Mouse (Mus musculus) adrenal gland, adult 18-20 months (tissue): ENCODE results near the gene Smarca4. TPM values are rescaled to one million over a fixed set of nuclear protein-coding genes. Genes with fewer than 3 reads are reported as not detected.
"Not testable (repeated sequence)": the region's sequence is repeated elsewhere in the genome, so short reads cannot be mapped to it uniquely, and the experiment has no call there.

Source experiments
- DNase-seq, 2 experiments: peaks; one replicate each; pipeline ENCODE4 v3.0.0; 2021 to 2022; ENCODE audit warnings: low spot score in 2 of 2
- long read RNA-seq, 2 experiments: library from polyadenylated mRNA; stranded (forward); transcript quantifications; one replicate each; pipeline ENCODE4 v2.0.0; 2021
- total RNA-seq, 2 experiments: library from RNA; stranded (reverse); gene quantifications; 1 replicate in 1 of 2; 2 replicates in 1 of 2; pipeline ENCODE4 v1.2.3; 2021

Smarca4 gene
- 10 to 100 TPM; 63.3 to 81.0 TPM for total RNA-seq
- long read RNA-seq, experiment 1, full-length matches to known transcripts: 11 of 51 reads
- long read RNA-seq, experiment 1, partial matches to known transcripts: 31 of 51 reads
- long read RNA-seq, experiment 1, other reads (novel, unspliced or antisense): 9 of 51 reads
- long read RNA-seq, experiment 2, full-length matches to known transcripts: 1 of 68 reads
- long read RNA-seq, experiment 2, partial matches to known transcripts: 61 of 68 reads
- long read RNA-seq, experiment 2, other reads (novel, unspliced or antisense): 6 of 68 reads

GRCm38 (mm10) chr9:21615617-21616231, at the start of gene Smarca4:
Gene Smarca4, plus strand, starts transcription at chr9:21616169.
- DNase-seq: peak; percentile 99

- DNase-seq: no peak
These were observed 49.4 kb upstream of the Smarca4 start for GRCm38 (mm10) chr9:21566538-21566937.

GRCm38 (mm10) chr9:21567051-21567450, 48.9 kb upstream of the Smarca4 start:
- DNase-seq: no peak

- DNase-seq: no peak
These were observed 47.2 kb upstream of the Smarca4 start for GRCm38 (mm10) chr9:21568657-21569255.

GRCm38 (mm10) chr9:21574012-21574801, 41.8 kb upstream of the Smarca4 start:
- DNase-seq: no peak

GRCm38 (mm10) chr9:21575253-21575652, 40.7 kb upstream of the Smarca4 start:
- DNase-seq: no peak

- no peak for DNase-seq
These were observed 39.7 kb upstream of the Smarca4 start for GRCm38 (mm10) chr9:21576286-21576685.

GRCm38 (mm10) chr9:21578226-21578625, 37.7 kb upstream of the Smarca4 start:
- DNase-seq: no peak

GRCm38 (mm10) chr9:21585401-21585800, 30.6 kb upstream of the Smarca4 start:
- no peak for DNase-seq

- no peak for DNase-seq
These were observed 28.2 kb upstream of the Smarca4 start for GRCm38 (mm10) chr9:21587678-21588349.

- no peak for DNase-seq
These were observed 27.6 kb upstream of the Smarca4 start for GRCm38 (mm10) chr9:21588350-21588749.

- DNase-seq: no peak
These were observed 26.4 kb upstream of the Smarca4 start for GRCm38 (mm10) chr9:21589538-21589937.

- no peak for DNase-seq
These were observed 24.7 kb upstream of the Smarca4 start for GRCm38 (mm10) chr9:21591127-21591830.

- DNase-seq: no peak
These were observed 23.9 kb upstream of the Smarca4 start for GRCm38 (mm10) chr9:21591831-21592702.

GRCm38 (mm10) chr9:21592703-21593121, 23.3 kb upstream of the Smarca4 start, which contains the start of the genes Timm29 and Yipf2:
Gene Timm29, plus strand, starts transcription at chr9:21592722.
Gene Yipf2, minus strand, starts transcription at chr9:21592828.
- DNase-seq: peak; percentile 74 to 79

- peak; percentile 65 to 70 for DNase-seq
These were observed 22.7 kb upstream of the Smarca4 start for GRCm38 (mm10) chr9:21593122-21593721.

GRCm38 (mm10) chr9:21594350-21594749, 21.6 kb upstream of the Smarca4 start:
- not testable (repeated sequence) for DNase-seq

GRCm38 (mm10) chr9:21594838-21595237, 21.1 kb upstream of the Smarca4 start:
- DNase-seq: no peak

- DNase-seq: no peak
These were observed 17.8 kb upstream of the Smarca4 start for GRCm38 (mm10) chr9:21598198-21598597.
